Comparison of ENCODE assay signal across 9 mouse cellular contexts in the genomic region with DNA sequence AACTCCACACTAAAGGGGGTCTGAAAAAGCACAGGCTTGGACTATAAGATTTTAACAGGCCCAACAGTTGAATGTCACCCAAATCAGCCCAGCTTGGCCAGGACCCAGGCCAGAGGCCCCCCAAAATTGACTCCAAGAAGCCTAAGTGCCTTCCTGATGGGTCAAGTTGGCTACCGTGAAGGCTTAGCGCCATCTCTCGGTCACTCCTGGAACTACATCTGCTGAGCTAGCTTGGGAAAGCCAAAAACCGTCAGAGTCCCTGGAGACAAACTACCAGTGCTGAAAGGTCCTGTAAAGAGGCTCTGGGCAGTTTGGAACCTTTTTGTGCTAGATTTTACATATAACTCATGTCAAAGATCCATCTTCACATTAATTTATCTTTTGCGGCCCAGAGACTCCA. TPM values are rescaled to one million over a fixed set of nuclear protein-coding genes. Genes with fewer than 3 reads are reported as not detected.
DNase-seq lines count a peak whose midpoint lies in the region; ATAC-seq and TF ChIP-seq lines count a peak whose summit lies in the region.
"Had no signal": no experiment of that assay in that cellular context is flagged by ENCODE, and none has a peak within 500 bp of the region (broad histone marks: within the 10 kb centered on the region; RNA-seq: fewer than 3 reads in every experiment).

No protein-coding gene starts in this region.

- no peaks in the 10 kb centered on the region for H3K36me3 ChIP-seq in lung, embryonic 14.5 days (ENCODE audit: insufficient read depth)
- H3K36me3 ChIP-seq in splenic B cell, adult 2 months (ENCODE audit: control insufficient read depth, insufficient read depth, low read length, poor library complexity, severe bottlenecking), result no peaks in the 10 kb centered on the region
- H3K36me3 ChIP-seq: limb, embryonic 15.5 days had no signal

- WGBS in lung, embryonic 14.5 days, result 7% methylated on average over 5 of the region's 5 CpGs

- peak; percentile 75 for DNase-seq in cerebellum, adult 11 months
- peak; percentile 42 for DNase-seq in urinary bladder, adult 2 months (ENCODE audit: low spot score)
- DNase-seq in urinary bladder, postnatal 10 days (ENCODE audit: low spot score), result no peak
- peak; percentile 74 for DNase-seq in embryo, embryonic 9.5 days (ENCODE audit: extremely low spot score)
- peak; percentile 58 to 82 for DNase-seq in kidney, postnatal 25 days
- peak; percentile 91 for DNase-seq in lung, embryonic 14.5 days
- peak; percentile 26 for DNase-seq in splenic B cell, adult 2 months (ENCODE audit: low read depth, low spot score)

- H3K27me3 ChIP-seq in lung, embryonic 14.5 days (ENCODE audit: insufficient read depth, low read length), result peaks cover 25% of the 10 kb centered on the region
- H3K27me3 ChIP-seq in splenic B cell, adult 2 months (ENCODE audit: control insufficient read depth, insufficient read depth, low read length, poor library complexity, severe bottlenecking), result no peaks in the 10 kb centered on the region

- no peak overlapping the region for H3K4me2 ChIP-seq in lung, embryonic 14.5 days
- H3K4me2 ChIP-seq: limb, embryonic 15.5 days had no signal

- H3K9ac ChIP-seq in lung, embryonic 14.5 days, result no peak overlapping the region
- H3K9ac ChIP-seq: limb, embryonic 15.5 days had no signal

- peak; percentile 95 for TF ChIP-seq CTCF in lung, embryonic 14.5 days (IDR thresholded peaks at IDR 0.05; ENCODE audit: low read depth)

- H3K9me3 ChIP-seq in lung, embryonic 14.5 days (ENCODE audit: low read depth, low read length), result no peaks in the 10 kb centered on the region
- H3K9me3 ChIP-seq: limb, embryonic 15.5 days had no signal

- H3K27ac ChIP-seq in lung, embryonic 14.5 days (ENCODE audit: low read depth), result no peak overlapping the region
- H3K27ac ChIP-seq: limb, embryonic 15.5 days had no signal

- ATAC-seq in cerebellum, adult (ENCODE audit: insufficient number of reproducible peaks, low FRiP score, low TSS enrichment), result no peak
- ATAC-seq in lung, embryonic 14.5 days (ENCODE audit: insufficient read depth), result no peak

- H3K4me1 ChIP-seq in lung, embryonic 14.5 days (ENCODE audit: insufficient read depth), result no peaks in the 10 kb centered on the region

- no peak overlapping the region for H3K4me3 ChIP-seq in lung, embryonic 14.5 days (ENCODE audit: low read depth, low read length)
- H3K4me3 ChIP-seq: limb, embryonic 15.5 days had no signal

RNA-seq across cellular contexts. Expression of a gene that starts 56.1 kb away (rescaled TPM):
- polyA plus RNA-seq in urinary bladder, adult 2 months (2012; rRNA removed), result 0.17 and 0.25 TPM in 2 replicates
- 0.07 and 0.11 TPM in 2 replicates for polyA plus RNA-seq in lung, embryonic 14.5 days (2014; fragmentation: Nextera tagmentation; extraction: Ambion mirVana)
